Mouse (Mus musculus) MEL (cell line): Measurements from ENCODE around the gene Hacl1.

ENCODE experiments used
- CTCF ChIP-seq, 3 experiments: IDR thresholded peaks in 2 of 3; conservative IDR thresholded peaks in 1 of 3; 2 replicates each; pipeline ENCODE4 v1.5.1; 2011 to 2012; ENCODE audit warnings: low read length in 3 of 3, low read depth in 2 of 3, mild to moderate bottlenecking in 2 of 3, improper control_type of control experiment in 1 of 3, inconsistent platforms in 1 of 3, mixed read lengths in 1 of 3, moderate library complexity in 1 of 3; ENCODE audit not compliant: control insufficient read depth in 1 of 3, insufficient read depth in 1 of 3, poor library complexity in 1 of 3, severe bottlenecking in 1 of 3
- EP300 ChIP-seq, 2 experiments: IDR thresholded peaks; 2 replicates each; pipeline ENCODE4 v1.6.1; 2011; ENCODE audit warnings: improper control_type of control experiment in 2 of 2, low read length in 2 of 2, low read depth in 1 of 2, mild to moderate bottlenecking in 1 of 2
- KAT2A ChIP-seq: conservative IDR thresholded peaks from 2 replicates; pipeline ENCODE4 v1.6.1; 2012; ENCODE audit warnings: low read depth, low read length, improper control_type of control experiment, inconsistent platforms
- MYB ChIP-seq: IDR thresholded peaks from 2 replicates; pipeline ENCODE4 v1.6.1; 2011; ENCODE audit warnings: mild to moderate bottlenecking, low read depth, low read length, improper control_type of control experiment
- NELFE ChIP-seq: IDR thresholded peaks from 2 replicates; pipeline ENCODE4 v1.6.1; 2011; ENCODE audit warnings: low read depth, low read length, improper control_type of control experiment
- TCF12 ChIP-seq: IDR thresholded peaks from 2 replicates; pipeline ENCODE4 v1.6.1; 2014; ENCODE audit warnings: low read depth, mild to moderate bottlenecking, inconsistent platforms, low read length, improper control_type of control experiment, moderate library complexity
- ZC3H11A ChIP-seq: IDR thresholded peaks from 2 replicates; pipeline ENCODE4 v1.6.1; 2012; ENCODE audit warnings: low read depth, mild to moderate bottlenecking, inconsistent platforms, low read length, improper control_type of control experiment
- ZMIZ1 ChIP-seq: IDR thresholded peaks from 2 replicates; pipeline ENCODE4 v1.6.1; 2012; ENCODE audit warnings: low read depth, mild to moderate bottlenecking, inconsistent platforms, low read length, improper control_type of control experiment, moderate library complexity

GRCm38 (mm10) chr14:31681291-31681690 is 40.2 kb upstream of the Hacl1 start:
- TF ChIP-seq TCF12 (no peak), NELFE (no peak), MYB (no peak), ZC3H11A (no peak), CTCF (IDR thresholded peaks at IDR 0.05 in 2 of 3, conservative IDR thresholded peaks at IDR 0.05 in 1 of 3; ENCODE audit: control insufficient read depth in 1 of 3, insufficient read depth in 1 of 3, low read depth in 2 of 3, low read length in 3 of 3, poor library complexity in 1 of 3, severe bottlenecking in 1 of 3) (no peak), EP300 (IDR thresholded peaks at IDR 0.05; ENCODE audit: low read depth in 1 of 2, low read length in 2 of 2) (no peak), ZMIZ1 (no peak), KAT2A (no peak)
